Mouse (Mus musculus): ENCODE measurements at regions not wholly inside any gene's neighbourhood (a gene's known extent, or its start where the extent isn't known, plus 50 kb on each side); places are given as distances from the start of the nearest gene placed in this dataset.

- DNase-seq, result peak; percentile 24 to 51
Measured at GRCm38 (mm10) chr15:38609522-38609921, 1184.2 kb downstream of the 4930447A16Rik start.

All from lung, postnatal 4 days (tissue).